Mouse (Mus musculus) liver, embryonic 14 days (tissue): ENCODE data around the gene Jazf1. TPM values are rescaled to one million over a fixed set of nuclear protein-coding genes. Genes with fewer than 3 reads are reported as not detected.

Experiments
- polyA plus RNA-seq: library from polyadenylated mRNA; depleted of rRNA; stranded (reverse); fragments of >200 nt; gene quantifications from 2 replicates; pipeline ENCODE4 v1.2.3, GENCODE M21; 2012; rRNA removed

Gene Jazf1
- 0.82 and 0.86 TPM in 2 replicates for polyA plus RNA-seq

GRCm38 (mm10) chr6:53067989-53068874 lies at the start of gene Jazf1:
Gene Jazf1, minus strand, starts transcription at chr6:53068631.

Other genes starting within 250 kb of the Jazf1 start
- 0.02 and 0.08 TPM in 2 replicates for gene Creb5, start 218.6 kb upstream of the Jazf1 start, polyA plus RNA-seq